Mouse (Mus musculus) megakaryocyte, embryonic 14.5 days (primary cell): Measurements from ENCODE around the gene March8. TPM values are rescaled to one million over a fixed set of nuclear protein-coding genes. Genes with fewer than 3 reads are reported as not detected.

ENCODE experiments used
- H3K27me3 ChIP-seq: replicated peaks from 2 replicates; pipeline ENCODE3; 2012; ENCODE audit warnings: inconsistent platforms
- H3K36me3 ChIP-seq: replicated peaks from 2 replicates; pipeline ENCODE3; 2012; ENCODE audit warnings: low read length, inconsistent platforms, mixed read lengths
- H3K4me1 ChIP-seq: 2 replicates; pipeline ENCODE4 v1.6.1; 2012; ENCODE audit warnings: inconsistent platforms
- H3K4me3 ChIP-seq: replicated peaks from 2 replicates; pipeline ENCODE3; 2012; ENCODE audit warnings: moderate library complexity, mild to moderate bottlenecking, inconsistent platforms
- H3K9me3 ChIP-seq: 2 replicates; pipeline ENCODE4 v1.6.1; 2012; ENCODE audit warnings: inconsistent platforms
- FLI1 ChIP-seq: IDR thresholded peaks from 2 replicates; pipeline ENCODE4 v1.6.1; 2012; ENCODE audit warnings: low read length, inconsistent platforms, mixed read lengths
- GATA1 ChIP-seq: IDR thresholded peaks from 3 replicates; pipeline ENCODE4 v1.6.1; 2012; ENCODE audit warnings: mixed read lengths, low read length, inconsistent platforms, borderline replicate concordance
- polyA plus RNA-seq: library from polyadenylated mRNA; stranded (reverse); fragments of >175 nt; gene quantifications from 2 replicates; pipeline ENCODE4 v1.2.3, GENCODE M21; 2012; ENCODE audit warnings: low replicate concordance; ENCODE audit not compliant: insufficient read depth

The March8 gene
- polyA plus RNA-seq, 1 experiment = 8.1 TPM

DNA sequence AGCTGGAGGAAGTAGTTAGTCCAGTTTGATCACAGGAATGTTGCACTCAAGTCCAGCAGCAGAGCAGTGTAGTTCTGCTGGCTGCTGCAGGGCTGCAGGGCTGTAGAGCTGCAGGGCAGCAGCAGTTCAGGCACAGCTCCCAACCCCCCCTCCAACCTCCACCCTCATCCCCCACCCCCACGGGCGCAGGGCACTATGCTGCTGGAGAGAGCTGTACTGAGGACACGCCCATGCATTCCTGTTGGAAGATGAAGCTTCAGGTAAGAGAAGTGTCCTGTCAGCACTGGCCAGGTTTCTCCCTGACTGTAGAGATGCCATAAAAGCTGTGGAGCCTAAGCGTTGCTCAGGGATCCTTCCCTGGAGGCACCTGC lies 48.2 kb downstream of the March8 start:
- no peaks in the 10 kb centered on the region for H3K9me3 ChIP-seq
- H3K36me3 ChIP-seq = peaks cover 32% of the 10 kb centered on the region
- TF ChIP-seq FLI1 (no peak), GATA1 (no peak)
- no peaks in the 10 kb centered on the region for H3K27me3 ChIP-seq
- H3K4me3 ChIP-seq = no peak overlapping the region
- H3K4me1 ChIP-seq = peaks cover 60% of the 10 kb centered on the region

DNA sequence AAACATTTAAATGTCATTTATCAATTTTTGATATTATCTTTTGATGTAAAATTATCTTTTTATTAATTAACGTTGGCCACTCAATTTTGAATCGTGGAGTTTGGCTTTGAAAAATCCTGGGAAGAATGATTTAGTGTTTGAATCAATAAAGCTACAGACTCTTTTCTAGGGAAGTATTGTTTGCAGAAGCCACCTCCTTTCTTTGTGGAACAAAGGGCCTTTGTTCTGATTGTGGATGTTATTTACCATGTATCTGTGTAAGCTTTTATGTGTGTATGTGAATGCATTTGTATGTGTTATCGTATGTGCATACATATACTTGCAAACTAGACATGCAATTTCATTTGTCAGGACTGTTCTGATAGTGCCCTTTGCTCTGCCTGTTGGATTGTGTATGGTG lies 48.7 kb downstream of the March8 start:
- TF ChIP-seq FLI1 (no peak), GATA1 (no peak)

GRCm38 (mm10) chr6:116388068-116388467 lies 50.2 kb downstream of the March8 start:
- TF ChIP-seq GATA1 (no peak), FLI1 (no peak)
- no peaks in the 10 kb centered on the region for H3K27me3 ChIP-seq

More for the DNA sequence above, 48.7 kb downstream of the March8 start:
- H3K36me3 ChIP-seq = peaks cover 32% of the 10 kb centered on the region
- no peak overlapping the region for H3K4me3 ChIP-seq
- no peaks in the 10 kb centered on the region for H3K27me3 ChIP-seq
- H3K4me1 ChIP-seq = peaks cover 59% of the 10 kb centered on the region
- no peaks in the 10 kb centered on the region for H3K9me3 ChIP-seq

DNA sequence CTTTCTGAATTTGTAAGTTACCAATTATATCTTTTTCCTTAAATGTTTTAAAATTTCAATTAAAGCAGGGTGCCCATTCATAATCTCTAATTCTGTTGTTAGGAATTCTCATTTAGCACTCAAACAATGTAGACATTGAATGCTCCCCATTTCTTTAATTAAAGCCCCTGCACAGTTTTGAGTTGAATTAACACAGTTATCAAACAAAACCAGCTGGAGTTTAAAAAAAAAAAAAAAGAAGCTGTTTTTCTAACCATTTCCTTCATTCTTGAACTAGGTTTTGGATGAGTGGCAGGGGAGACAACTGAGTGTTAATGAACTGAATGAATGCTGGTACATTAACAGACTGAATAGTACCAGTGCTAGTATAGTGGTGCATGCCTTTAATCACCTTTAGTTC lies 51.7 kb downstream of the March8 start:
- Histone ChIP-seq H3K4me3 (no peak overlapping the region), H3K36me3 (peaks cover 42% of the 10 kb centered on the region), H3K27me3 (no peaks in the 10 kb centered on the region), H3K9me3 (no peaks in the 10 kb centered on the region), H3K4me1 (peaks cover 48% of the 10 kb centered on the region)
- no peak for TF ChIP-seq FLI1
- no peak for TF ChIP-seq GATA1

More at GRCm38 (mm10) chr6:116388068-116388467, 50.2 kb downstream of the March8 start:
- H3K9me3 ChIP-seq = no peaks in the 10 kb centered on the region
- H3K4me3 ChIP-seq = no peak overlapping the region
- peaks cover 40% of the 10 kb centered on the region for H3K36me3 ChIP-seq
- peaks cover 48% of the 10 kb centered on the region for H3K4me1 ChIP-seq

- peaks cover 63% of the 10 kb centered on the region for H3K36me3 ChIP-seq
- TF ChIP-seq GATA1 = no peak
- H3K9me3 ChIP-seq = no peaks in the 10 kb centered on the region
Measured at GRCm38 (mm10) chr6:116394916-116395648, 57.3 kb downstream of the March8 start.

DNA sequence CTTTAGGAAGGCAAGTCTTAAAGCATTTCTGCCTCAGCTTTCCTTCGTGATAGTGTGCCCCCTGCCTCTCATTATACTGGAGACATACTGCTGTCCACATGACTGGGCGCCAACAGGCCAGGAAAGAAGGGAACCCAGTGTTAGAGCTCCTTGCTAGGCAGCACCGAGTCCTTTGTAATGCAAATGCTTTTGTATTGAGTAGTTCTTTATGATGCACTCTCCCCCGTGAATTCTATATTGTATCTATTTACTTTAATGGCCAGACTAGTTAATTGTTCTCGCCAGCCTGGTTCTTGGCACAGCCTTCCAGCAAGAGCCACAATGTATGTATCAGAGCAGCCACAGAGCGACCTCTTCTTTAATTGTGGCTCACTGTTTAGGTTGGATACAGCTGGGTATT lies 59.8 kb downstream of the March8 start:
- no peak for TF ChIP-seq GATA1
- no peak for TF ChIP-seq FLI1
- Histone ChIP-seq H3K9me3 (no peaks in the 10 kb centered on the region), H3K4me1 (peaks cover 56% of the 10 kb centered on the region), H3K36me3 (peaks cover 72% of the 10 kb centered on the region), H3K4me3 (no peak overlapping the region), H3K27me3 (no peaks in the 10 kb centered on the region)

More at GRCm38 (mm10) chr6:116394916-116395648, 57.3 kb downstream of the March8 start:
- peaks cover 66% of the 10 kb centered on the region for H3K4me1 ChIP-seq
- no peak overlapping the region for H3K4me3 ChIP-seq
- no peaks in the 10 kb centered on the region for H3K27me3 ChIP-seq

DNA sequence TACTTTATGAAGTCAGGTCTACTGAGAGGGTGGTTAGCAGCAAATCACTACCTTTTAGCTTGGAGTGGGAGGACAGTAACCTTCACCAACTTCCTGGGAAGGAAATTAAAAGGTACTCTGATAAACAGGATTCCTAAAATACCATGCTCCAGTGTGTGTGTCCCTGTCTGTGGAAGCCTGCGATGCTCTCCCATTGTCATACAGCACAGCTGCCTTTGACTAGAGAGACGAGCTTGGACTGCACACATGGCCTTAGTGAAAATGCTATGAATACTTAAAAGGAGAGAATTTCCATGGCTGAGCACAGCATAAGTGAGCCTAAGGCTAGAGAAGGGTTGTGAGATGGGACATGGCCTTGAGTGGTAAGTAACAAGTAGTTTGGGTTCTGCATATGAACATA lies 60.3 kb downstream of the March8 start:
- H3K4me1 ChIP-seq = peaks cover 56% of the 10 kb centered on the region
- peaks cover 72% of the 10 kb centered on the region for H3K36me3 ChIP-seq
- H3K9me3 ChIP-seq = no peaks in the 10 kb centered on the region
- no peak overlapping the region for H3K4me3 ChIP-seq
- no peaks in the 10 kb centered on the region for H3K27me3 ChIP-seq
- TF ChIP-seq GATA1 (no peak), FLI1 (no peak)

- no peak for TF ChIP-seq GATA1
- TF ChIP-seq FLI1 = no peak
- Histone ChIP-seq H3K27me3 (no peaks in the 10 kb centered on the region), H3K36me3 (peaks cover 80% of the 10 kb centered on the region)
Measured at GRCm38 (mm10) chr6:116401746-116402423, 64.1 kb downstream of the March8 start.

DNA sequence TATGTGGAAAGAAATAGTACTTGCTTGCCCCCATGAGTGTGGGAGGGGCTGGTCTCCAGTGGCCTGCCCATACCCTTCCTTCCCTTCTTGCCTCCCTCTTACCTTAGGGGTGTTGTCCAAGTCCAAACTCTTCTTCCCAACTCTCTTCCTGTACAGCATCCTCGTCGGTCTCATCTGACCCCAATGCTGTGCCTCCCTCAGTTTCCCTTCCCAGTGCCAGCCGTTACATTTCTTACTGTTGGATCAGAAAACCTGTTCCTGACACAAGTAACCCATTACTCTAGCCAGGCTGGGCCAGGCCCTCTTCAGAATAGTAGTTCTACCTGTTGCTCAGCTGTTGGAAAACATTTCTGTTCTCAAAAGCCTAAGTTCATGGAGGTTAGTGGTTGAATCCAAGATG lies 64.6 kb downstream of the March8 start:
- no peaks in the 10 kb centered on the region for H3K9me3 ChIP-seq
- TF ChIP-seq GATA1 (no peak), FLI1 (no peak)
- H3K36me3 ChIP-seq = peaks cover 81% of the 10 kb centered on the region
- H3K4me1 ChIP-seq = peaks cover 65% of the 10 kb centered on the region
- H3K4me3 ChIP-seq = no peak overlapping the region
- H3K27me3 ChIP-seq = no peaks in the 10 kb centered on the region

More at GRCm38 (mm10) chr6:116401746-116402423, 64.1 kb downstream of the March8 start:
- Histone ChIP-seq H3K4me3 (no peak overlapping the region), H3K4me1 (peaks cover 63% of the 10 kb centered on the region), H3K9me3 (no peaks in the 10 kb centered on the region)

- Histone ChIP-seq H3K27me3 (no peaks in the 10 kb centered on the region), H3K4me1 (peaks cover 58% of the 10 kb centered on the region), H3K4me3 (peak overlapping the region; percentile 21), H3K9me3 (no peaks in the 10 kb centered on the region), H3K36me3 (peaks cover 94% of the 10 kb centered on the region)
- no peak for TF ChIP-seq FLI1
- no peak for TF ChIP-seq GATA1
Measured at GRCm38 (mm10) chr6:116405243-116405642, 67.4 kb downstream of the March8 start.
